8 mouse cellular contexts compared by ENCODE assay signal in the genomic region with DNA sequence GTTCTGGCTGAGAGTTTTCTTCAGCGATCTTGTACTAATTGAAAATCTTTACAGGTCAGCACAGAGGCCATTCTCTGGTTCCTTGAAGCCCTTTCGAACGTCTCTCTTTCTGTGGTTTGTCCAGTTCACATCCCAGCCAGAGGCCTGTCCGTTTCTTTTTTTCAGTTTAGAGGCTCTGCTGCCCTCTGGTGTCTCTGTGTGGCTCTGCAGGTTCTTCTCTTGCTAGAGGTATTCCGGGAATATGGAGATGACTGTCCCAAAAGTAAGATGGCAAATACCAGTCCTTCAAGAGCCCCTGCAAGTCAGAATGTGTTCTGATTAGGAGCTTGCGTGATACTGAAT. TPM values are rescaled to one million over a fixed set of nuclear protein-coding genes. Genes with fewer than 3 reads are reported as not detected.
DNase-seq lines count a peak whose midpoint lies in the region; ATAC-seq and TF ChIP-seq lines count a peak whose summit lies in the region.

No protein-coding gene starts in this region.

- no peak overlapping the region for H3K27ac ChIP-seq in bone marrow, adult 2 months (ENCODE audit: control insufficient read depth, insufficient read depth, low read depth, low read length, poor library complexity)
- no peak overlapping the region for H3K27ac ChIP-seq in embryonic facial prominence, embryonic 14.5 days (replicated peaks; ENCODE audit: low read depth, low read length)
- H3K27ac ChIP-seq in left cerebral cortex, adult 2 months, result no peak overlapping the region

- H3K9ac ChIP-seq in embryonic facial prominence, embryonic 14.5 days (ENCODE audit: low read depth, low read length), result no peak overlapping the region

- intact Hi-C loops in left cerebral cortex, adult 2 months (cut with DNase I), result loop anchor here (1.0 to 5.0 kb wide), 3 partner anchors 52 to 495 kb away; a partner anchor contains a TSS

- H3K4me3 ChIP-seq in bone marrow, adult 2 months (replicated peaks; ENCODE audit: control insufficient read depth, low read depth, low read length), result no peak overlapping the region
- no peak overlapping the region for H3K4me3 ChIP-seq in embryonic facial prominence, embryonic 14.5 days (ENCODE audit: low read depth, low read length)
- H3K4me3 ChIP-seq in left cerebral cortex, adult 2 months, result no peak overlapping the region
- peak overlapping the region; percentile 16 for H3K4me3 ChIP-seq in megakaryocyte, embryonic 14.5 days (replicated peaks)

- no peaks in the 10 kb centered on the region for H3K36me3 ChIP-seq in embryonic facial prominence, embryonic 14.5 days (ENCODE audit: control insufficient read depth, insufficient read depth, low read length)
- no peaks in the 10 kb centered on the region for H3K36me3 ChIP-seq in megakaryocyte, embryonic 14.5 days (replicated peaks; ENCODE audit: low read length)
- H3K36me3 ChIP-seq in splenic B cell, adult 2 months (ENCODE audit: control insufficient read depth, insufficient read depth, low read length, poor library complexity, severe bottlenecking), result no peaks in the 10 kb centered on the region

- WGBS in bone marrow, adult 2 months, result 19% methylated on average over 6 of the region's 6 CpGs
- WGBS in embryonic facial prominence, embryonic 14.5 days, result 11% methylated on average over 6 of the region's 6 CpGs

- no peaks in the 10 kb centered on the region for H3K4me1 ChIP-seq in bone marrow, adult 2 months (ENCODE audit: control insufficient read depth, insufficient read depth, low read length)
- no peaks in the 10 kb centered on the region for H3K4me1 ChIP-seq in embryonic facial prominence, embryonic 14.5 days (ENCODE audit: control insufficient read depth, insufficient read depth, low read length)
- H3K4me1 ChIP-seq in megakaryocyte, embryonic 14.5 days, result peaks cover 13% of the 10 kb centered on the region

- no peak for TF ChIP-seq POLR2A in bone marrow, adult 2 months (IDR thresholded peaks at IDR 0.05; ENCODE audit: borderline replicate concordance, control insufficient read depth, low read depth, low read length)

- TF ChIP-seq CTCF in bone marrow, adult 2 months (IDR thresholded peaks at IDR 0.05; ENCODE audit: control insufficient read depth, insufficient read depth, low read length), result peak; percentile 36
- peak; percentile 43 for TF ChIP-seq CTCF in left cerebral cortex, adult 2 months (IDR thresholded peaks at IDR 0.05)

- peak; percentile 44 to 56 for DNase-seq in left cerebral cortex, adult 18-20 months (ENCODE audit: low spot score in 2 of 2)
- no peak for DNase-seq in left cerebral cortex, adult 11 months (ENCODE audit: low spot score)
- DNase-seq in embryonic facial prominence, embryonic 14.5 days (ENCODE audit: low spot score), result peak; percentile 55
- DNase-seq in left cerebral cortex, adult 2 months (ENCODE audit: extremely low spot score in 1 of 2, low spot score in 2 of 2), result peak; percentile 32 to 35
- DNase-seq in splenic B cell, adult 2 months (ENCODE audit: low read depth, low spot score), result peak; percentile 57

- ATAC-seq in embryonic facial prominence, embryonic 14.5 days (ENCODE audit: low read depth), result no peak
- ATAC-seq in hematopoietic stem cell, adult 5-6 weeks (replicated peaks in 1 of 2; ENCODE audit: insufficient read depth in 1 of 2, low FRiP score in 2 of 2, low TSS enrichment in 1 of 2, low read depth in 1 of 2, poor library complexity in 2 of 2, severe bottlenecking in 2 of 2), result peak; percentile 20 to 61; a peak in 1 of 4 replicates

- no peaks in the 10 kb centered on the region for H3K27me3 ChIP-seq in embryonic facial prominence, embryonic 14.5 days (replicated peaks; ENCODE audit: control insufficient read depth, insufficient read depth, low read length)
- peaks cover 10% of the 10 kb centered on the region for H3K27me3 ChIP-seq in megakaryocyte, embryonic 14.5 days (replicated peaks)
- H3K27me3 ChIP-seq in splenic B cell, adult 2 months (ENCODE audit: control insufficient read depth, insufficient read depth, low read length, poor library complexity, severe bottlenecking), result no peaks in the 10 kb centered on the region

- H3K4me2 ChIP-seq in embryonic facial prominence, embryonic 14.5 days (ENCODE audit: low read depth, low read length), result 0 out of 2 replicates have a peak overlapping the region, but pooled peaks have one; percentile 14

- H3K9me3 ChIP-seq in embryonic facial prominence, embryonic 14.5 days (ENCODE audit: control insufficient read depth, low read length), result no peaks in the 10 kb centered on the region
- peaks cover 13% of the 10 kb centered on the region for H3K9me3 ChIP-seq in megakaryocyte, embryonic 14.5 days

RNA-seq across cellular contexts. Expression of a gene that starts 14.8 kb away (rescaled TPM):
- under 1 TPM; 0.72 to 0.82 TPM for total RNA-seq in left cerebral cortex, adult 18-20 months (2021)
- 1.8 and 9.2 TPM in 2 replicates for polyA plus RNA-seq in bone marrow, adult 2 months (2011; ENCODE audit: insufficient read depth, insufficient read length, low replicate concordance, missing spikeins)
- 1.7 and 1.8 TPM in 2 replicates for polyA plus RNA-seq in embryonic facial prominence, embryonic 14.5 days (2014; fragmentation: Nextera tagmentation; extraction: Ambion mirVana)
- total RNA-seq in hematopoietic stem cell, adult 5-6 weeks (2017), result 7.5 and 12.6 TPM in 2 replicates
- under 1 TPM; 0.56 to 0.77 TPM for total RNA-seq in left cerebral cortex, adult 2 months (2021)
- polyA plus RNA-seq in megakaryocyte, embryonic 14.5 days (2012; ENCODE audit: insufficient read depth, low replicate concordance), result 10.9 TPM in 1 of 2 replicates, not detected in the other

RNA-seq across cellular contexts. Expression of a gene that starts 36.4 kb away (rescaled TPM):
- total RNA-seq in left cerebral cortex, adult 18-20 months (2021), result under 1 TPM in 1 of 2 experiments, not detected in 1; 0.40 TPM
- not detected in 2 replicates for polyA plus RNA-seq in bone marrow, adult 2 months (2011; ENCODE audit: insufficient read depth, insufficient read length, low replicate concordance, missing spikeins)
- polyA plus RNA-seq in embryonic facial prominence, embryonic 14.5 days (2014; fragmentation: Nextera tagmentation; extraction: Ambion mirVana), result 22.1 and 33.9 TPM in 2 replicates
- total RNA-seq in hematopoietic stem cell, adult 5-6 weeks (2017), result not detected in 2 replicates
- under 1 TPM in 1 of 2 experiments, not detected in 1; 0.14 TPM for total RNA-seq in left cerebral cortex, adult 2 months (2021)
- not detected in 2 replicates for polyA plus RNA-seq in megakaryocyte, embryonic 14.5 days (2012; ENCODE audit: insufficient read depth, low replicate concordance)
